Mouse (Mus musculus) frontal cortex, postnatal 36 days (tissue): Measurements from ENCODE around the gene Tff3.

Source experiments
- DNase-seq, 2 experiments: peaks; one replicate each; pipeline ENCODE4 v3.0.0; 2022; ENCODE audit warnings: low spot score in 2 of 2

Gene Tff3

GRCm38 (mm10) chr17:31077561-31077960 lies 51.9 kb downstream of the Tff3 start:
- DNase-seq = no peak

- DNase-seq = no peak
These were observed 54.0 kb downstream of the Tff3 start for GRCm38 (mm10) chr17:31075471-31075870.
